Mouse (Mus musculus): Measurements from ENCODE around the gene 1700025G04Rik. TPM values are rescaled to one million over a fixed set of nuclear protein-coding genes. Genes with fewer than 3 reads are reported as not detected.

Gene 1700025G04Rik
- polyA plus RNA-seq, 1 experiment from 2014 or later = 17.3 TPM

GRCm38 (mm10) chr1:151958442-151958841 lies 131.5 kb downstream of the 1700025G04Rik start:
- no peaks in the 10 kb centered on the region for H3K36me3 ChIP-seq (ENCODE audit: control insufficient read depth, insufficient read depth, low read length)
- no peaks in the 10 kb centered on the region for H3K27me3 ChIP-seq (ENCODE audit: control insufficient read depth, insufficient read depth, low read length)
- no peak overlapping the region for H3K4me2 ChIP-seq (ENCODE audit: low read depth, low read length)
- peaks cover 4% of the 10 kb centered on the region for H3K4me1 ChIP-seq (ENCODE audit: control insufficient read depth, insufficient read depth, low read length)
- H3K9me3 ChIP-seq (replicated peaks; ENCODE audit: control insufficient read depth, low read length) = peaks cover 5% of the 10 kb centered on the region; the same call in 1 of the 2 replicates
- WGBS = 63% methylated on average over 3 of the region's 3 CpGs
- H3K27ac ChIP-seq (ENCODE audit: low read length) = no peak overlapping the region
- ATAC-seq (ENCODE audit: insufficient read depth, low FRiP score) = no peak
- H3K4me3 ChIP-seq (replicated peaks; ENCODE audit: low read length) = no peak overlapping the region
- no peak overlapping the region for H3K9ac ChIP-seq (ENCODE audit: low read length)

- H3K27me3 ChIP-seq (ENCODE audit: control insufficient read depth, insufficient read depth, low read length) = no peaks in the 10 kb centered on the region
- ATAC-seq (ENCODE audit: insufficient read depth, low FRiP score) = no peak
- H3K4me3 ChIP-seq (replicated peaks; ENCODE audit: low read length) = no peak overlapping the region
- no peak overlapping the region for H3K4me2 ChIP-seq (ENCODE audit: low read depth, low read length)
- 62% methylated on average over 7 of the region's 7 CpGs for WGBS
- no peak overlapping the region for H3K27ac ChIP-seq (ENCODE audit: low read length)
- H3K9ac ChIP-seq (ENCODE audit: low read length) = no peak overlapping the region
- no peaks in the 10 kb centered on the region for H3K36me3 ChIP-seq (ENCODE audit: control insufficient read depth, insufficient read depth, low read length)
- peaks cover 12% of the 10 kb centered on the region for H3K4me1 ChIP-seq (ENCODE audit: control insufficient read depth, insufficient read depth, low read length)
- H3K9me3 ChIP-seq (replicated peaks; ENCODE audit: control insufficient read depth, low read length) = peaks cover 5% of the 10 kb centered on the region; the same call in 1 of the 2 replicates
These were observed 132.3 kb downstream of the 1700025G04Rik start for GRCm38 (mm10) chr1:151957669-151958068.

- Histone ChIP-seq H3K27me3 (ENCODE audit: control insufficient read depth, insufficient read depth, low read length) (no peaks in the 10 kb centered on the region), H3K9me3 (replicated peaks; ENCODE audit: control insufficient read depth, low read length) (peaks cover 5% of the 10 kb centered on the region; the same call in 1 of the 2 replicates), H3K4me1 (ENCODE audit: control insufficient read depth, insufficient read depth, low read length) (peaks cover 14% of the 10 kb centered on the region), H3K9ac (ENCODE audit: low read length) (no peak overlapping the region), H3K36me3 (ENCODE audit: control insufficient read depth, insufficient read depth, low read length) (no peaks in the 10 kb centered on the region), H3K27ac (ENCODE audit: low read length) (no peak overlapping the region), H3K4me2 (ENCODE audit: low read depth, low read length) (no peak overlapping the region), H3K4me3 (replicated peaks; ENCODE audit: low read length) (no peak overlapping the region)
- WGBS = 51% methylated on average over 5 of the region's 5 CpGs
- no peak for ATAC-seq (ENCODE audit: insufficient read depth, low FRiP score)
These were observed 134.1 kb downstream of the 1700025G04Rik start for GRCm38 (mm10) chr1:151955866-151956265.

GRCm38 (mm10) chr1:151953563-151953962 lies 136.4 kb downstream of the 1700025G04Rik start:
- peak; percentile 67 for ATAC-seq (ENCODE audit: insufficient read depth, low FRiP score)
- no peaks in the 10 kb centered on the region for H3K9me3 ChIP-seq (replicated peaks; ENCODE audit: control insufficient read depth, low read length)
- WGBS = 38% methylated on average over 6 of the region's 7 CpGs
- no peaks in the 10 kb centered on the region for H3K36me3 ChIP-seq (ENCODE audit: control insufficient read depth, insufficient read depth, low read length)
- no peaks in the 10 kb centered on the region for H3K27me3 ChIP-seq (ENCODE audit: control insufficient read depth, insufficient read depth, low read length)
- H3K4me3 ChIP-seq (replicated peaks; ENCODE audit: low read length) = no peak overlapping the region
- H3K9ac ChIP-seq (ENCODE audit: low read length) = peak overlapping the region; percentile 23; the same call in 1 of the 2 replicates
- peaks cover 17% of the 10 kb centered on the region for H3K4me1 ChIP-seq (ENCODE audit: control insufficient read depth, insufficient read depth, low read length)
- H3K27ac ChIP-seq (ENCODE audit: low read length) = 0 out of 2 replicates have a peak overlapping the region, but pooled peaks have one; percentile 13
- H3K4me2 ChIP-seq (ENCODE audit: low read depth, low read length) = no peak overlapping the region

GRCm38 (mm10) chr1:151948065-151948464 lies 141.9 kb downstream of the 1700025G04Rik start:
- 59% methylated on average over 3 of the region's 3 CpGs for WGBS
- H3K4me2 ChIP-seq (ENCODE audit: low read depth, low read length) = 0 out of 2 replicates have a peak overlapping the region, but pooled peaks have one; percentile 7
- no peak overlapping the region for H3K4me3 ChIP-seq (replicated peaks; ENCODE audit: low read length)
- H3K4me1 ChIP-seq (ENCODE audit: control insufficient read depth, insufficient read depth, low read length) = peaks cover 31% of the 10 kb centered on the region
- H3K9me3 ChIP-seq (replicated peaks; ENCODE audit: control insufficient read depth, low read length) = no peaks in the 10 kb centered on the region
- no peaks in the 10 kb centered on the region for H3K36me3 ChIP-seq (ENCODE audit: control insufficient read depth, insufficient read depth, low read length)
- H3K27me3 ChIP-seq (ENCODE audit: control insufficient read depth, insufficient read depth, low read length) = no peaks in the 10 kb centered on the region
- ATAC-seq (ENCODE audit: insufficient read depth, low FRiP score) = no peak
- H3K9ac ChIP-seq (ENCODE audit: low read length) = no peak overlapping the region
- peak overlapping the region; percentile 4; the same call in 1 of the 2 replicates for H3K27ac ChIP-seq (ENCODE audit: low read length)

GRCm38 (mm10) chr1:151947571-151947970 lies 142.4 kb downstream of the 1700025G04Rik start:
- Histone ChIP-seq H3K4me3 (replicated peaks; ENCODE audit: low read length) (0 out of 2 replicates have a peak overlapping the region, but pooled peaks have one; percentile 5), H3K27ac (ENCODE audit: low read length) (peak overlapping the region; percentile 4; the same call in 1 of the 2 replicates), H3K9ac (ENCODE audit: low read length) (no peak overlapping the region), H3K4me2 (ENCODE audit: low read depth, low read length) (0 out of 2 replicates have a peak overlapping the region, but pooled peaks have one; percentile 7), H3K36me3 (ENCODE audit: control insufficient read depth, insufficient read depth, low read length) (no peaks in the 10 kb centered on the region), H3K27me3 (ENCODE audit: control insufficient read depth, insufficient read depth, low read length) (no peaks in the 10 kb centered on the region), H3K4me1 (ENCODE audit: control insufficient read depth, insufficient read depth, low read length) (peaks cover 26% of the 10 kb centered on the region), H3K9me3 (replicated peaks; ENCODE audit: control insufficient read depth, low read length) (no peaks in the 10 kb centered on the region)
- 40% methylated on average over 4 of the region's 4 CpGs for WGBS
- no peak for ATAC-seq (ENCODE audit: insufficient read depth, low FRiP score)

GRCm38 (mm10) chr1:151944457-151945223 lies 145.3 kb downstream of the 1700025G04Rik start:
- no peak overlapping the region for H3K27ac ChIP-seq (ENCODE audit: low read length)
- H3K36me3 ChIP-seq (ENCODE audit: control insufficient read depth, insufficient read depth, low read length) = no peaks in the 10 kb centered on the region
- H3K4me3 ChIP-seq (replicated peaks; ENCODE audit: low read length) = no peak overlapping the region
- H3K9ac ChIP-seq (ENCODE audit: low read length) = no peak overlapping the region
- no peaks in the 10 kb centered on the region for H3K27me3 ChIP-seq (ENCODE audit: control insufficient read depth, insufficient read depth, low read length)
- no peak for ATAC-seq (ENCODE audit: insufficient read depth, low FRiP score)
- no peak overlapping the region for H3K4me2 ChIP-seq (ENCODE audit: low read depth, low read length)
- peaks cover 31% of the 10 kb centered on the region for H3K4me1 ChIP-seq (ENCODE audit: control insufficient read depth, insufficient read depth, low read length)
- WGBS = 51% methylated on average over 10 of the region's 10 CpGs
- no peaks in the 10 kb centered on the region for H3K9me3 ChIP-seq (replicated peaks; ENCODE audit: control insufficient read depth, low read length)

GRCm38 (mm10) chr1:151943681-151944237 lies 146.2 kb downstream of the 1700025G04Rik start:
- H3K4me3 ChIP-seq (replicated peaks; ENCODE audit: low read length) = no peak overlapping the region
- no peak overlapping the region for H3K4me2 ChIP-seq (ENCODE audit: low read depth, low read length)
- no peaks in the 10 kb centered on the region for H3K36me3 ChIP-seq (ENCODE audit: control insufficient read depth, insufficient read depth, low read length)
- no peak overlapping the region for H3K9ac ChIP-seq (ENCODE audit: low read length)
- H3K27ac ChIP-seq (ENCODE audit: low read length) = no peak overlapping the region
- no peaks in the 10 kb centered on the region for H3K9me3 ChIP-seq (replicated peaks; ENCODE audit: control insufficient read depth, low read length)
- no peak for ATAC-seq (ENCODE audit: insufficient read depth, low FRiP score)
- 47% methylated on average over 8 of the region's 8 CpGs for WGBS
- H3K27me3 ChIP-seq (ENCODE audit: control insufficient read depth, insufficient read depth, low read length) = no peaks in the 10 kb centered on the region
- H3K4me1 ChIP-seq (ENCODE audit: control insufficient read depth, insufficient read depth, low read length) = peaks cover 30% of the 10 kb centered on the region

GRCm38 (mm10) chr1:151942972-151943654 lies 146.8 kb downstream of the 1700025G04Rik start:
- H3K9me3 ChIP-seq (replicated peaks; ENCODE audit: control insufficient read depth, low read length) = no peaks in the 10 kb centered on the region
- H3K4me1 ChIP-seq (ENCODE audit: control insufficient read depth, insufficient read depth, low read length) = peaks cover 28% of the 10 kb centered on the region
- no peaks in the 10 kb centered on the region for H3K27me3 ChIP-seq (ENCODE audit: control insufficient read depth, insufficient read depth, low read length)
- no peak for ATAC-seq (ENCODE audit: insufficient read depth, low FRiP score)
- H3K36me3 ChIP-seq (ENCODE audit: control insufficient read depth, insufficient read depth, low read length) = no peaks in the 10 kb centered on the region
- H3K9ac ChIP-seq (ENCODE audit: low read length) = no peak overlapping the region
- no peak overlapping the region for H3K27ac ChIP-seq (ENCODE audit: low read length)
- H3K4me2 ChIP-seq (ENCODE audit: low read depth, low read length) = no peak overlapping the region
- H3K4me3 ChIP-seq (replicated peaks; ENCODE audit: low read length) = no peak overlapping the region
- 46% methylated on average over 11 of the region's 11 CpGs for WGBS

Data from stomach, embryonic 16.5 days (tissue).